Mouse (Mus musculus): ENCODE measurements around the gene Parp11.

DNA sequence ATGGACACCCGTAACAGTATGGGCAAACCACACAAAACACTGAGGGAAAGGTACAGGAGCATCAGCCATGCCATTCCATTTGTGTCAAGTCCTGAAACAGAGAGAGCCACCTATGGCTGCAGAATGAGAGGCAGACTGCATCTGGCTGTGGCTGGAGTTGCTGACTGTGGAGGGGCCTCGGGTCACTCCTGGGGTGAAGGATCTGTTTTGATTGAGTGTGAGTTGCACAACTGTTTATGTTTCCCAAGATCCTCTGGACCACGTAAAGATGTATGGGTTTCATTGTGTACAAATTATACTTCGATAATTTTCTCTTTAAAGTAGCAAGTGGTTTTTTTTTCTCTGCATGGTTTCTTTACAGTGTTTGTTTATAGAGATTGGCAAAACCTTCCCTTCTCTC lies 93.9 kb downstream of the Parp11 start:
- no peak for TF ChIP-seq CTCF (IDR thresholded peaks at IDR 0.05; ENCODE audit: low read depth, low read length)
- TF ChIP-seq POLR2A (IDR thresholded peaks at IDR 0.05; ENCODE audit: insufficient read depth, low read length) = no peak
- no peak for TF ChIP-seq EP300 (IDR thresholded peaks at IDR 0.05; ENCODE audit: insufficient read depth, low read depth, low read length)

Data from ES-Bruce4 (cell line).